Mouse (Mus musculus) thymus, adult 2 months (tissue): ENCODE results near the gene Mrps21. TPM values are rescaled to one million over a fixed set of nuclear protein-coding genes. Genes with fewer than 3 reads are reported as not detected.

Experiments used
- DNase-seq: peaks from one replicate; pipeline ENCODE4 v3.0.0; 2021
- H3K27ac ChIP-seq: fragments of 200-500 bp; 2 replicates; pipeline ENCODE4 v1.5.1; 2012; ENCODE audit warnings: low read length, control low read depth; ENCODE audit not compliant: control insufficient read depth, insufficient read depth
- H3K27me3 ChIP-seq: fragments of 200-500 bp; 2 replicates; pipeline ENCODE4 v1.6.1; 2012; ENCODE audit warnings: mild to moderate bottlenecking, low read length, moderate library complexity, mixed read lengths; ENCODE audit not compliant: control insufficient read depth, insufficient read depth
- H3K36me3 ChIP-seq: fragments of 200-500 bp; 2 replicates; pipeline ENCODE4 v1.6.1; 2012; ENCODE audit warnings: mild to moderate bottlenecking, low read length, moderate library complexity; ENCODE audit not compliant: control insufficient read depth, insufficient read depth
- H3K4me1 ChIP-seq: fragments of 200-500 bp; replicated peaks from 2 replicates; pipeline ENCODE4 v1.6.1; 2012; ENCODE audit warnings: low read length; ENCODE audit not compliant: control insufficient read depth, insufficient read depth
- H3K4me3 ChIP-seq: fragments of 200-500 bp; 2 replicates; pipeline ENCODE4 v1.5.1; 2012; ENCODE audit warnings: mild to moderate bottlenecking, low read length, control low read depth, moderate library complexity; ENCODE audit not compliant: control insufficient read depth, insufficient read depth
- CTCF ChIP-seq: fragments of 200-500 bp; IDR thresholded peaks from 2 replicates; pipeline ENCODE4 v1.5.1; 2012; ENCODE audit warnings: mild to moderate bottlenecking, control low read depth, low read length, moderate library complexity, borderline replicate concordance; ENCODE audit not compliant: control insufficient read depth, poor library complexity, insufficient read depth; ENCODE audit errors: extremely low read depth
- POLR2A ChIP-seq: fragments of 200-500 bp; IDR thresholded peaks from 2 replicates; pipeline ENCODE4 v1.6.1; 2012; ENCODE audit warnings: mild to moderate bottlenecking, low read length, control low read depth, moderate library complexity; ENCODE audit not compliant: control insufficient read depth, poor library complexity, insufficient read depth; ENCODE audit errors: extremely low read depth
- WGBS: fragments of 180-500 bp; shearing (Covaris S2); methylation state at CpG from one replicate; pipeline ENCODE4 v1.1.7; 2018; 5-methylcytosine and 5-hydroxymethylcytosine counted together
- polyA plus RNA-seq: library from polyadenylated mRNA; depleted of rRNA; stranded (reverse); fragments of >200 nt; gene quantifications from 2 replicates; pipeline ENCODE4 v1.2.3, GENCODE M21; 2012

The Mrps21 gene
- polyA plus RNA-seq, 1 experiment = 60.5 TPM

- peak overlapping the region; percentile 50 for H3K4me3 ChIP-seq
- no peaks in the 10 kb centered on the region for H3K36me3 ChIP-seq
- peak; percentile 78 for DNase-seq
- H3K27me3 ChIP-seq = no peaks in the 10 kb centered on the region
- H3K4me1 ChIP-seq = peaks cover 12% of the 10 kb centered on the region
- WGBS = 2% methylated on average over 24 of the region's 24 CpGs
- H3K27ac ChIP-seq = no peak overlapping the region
- TF ChIP-seq POLR2A = no peak
- no peak for TF ChIP-seq CTCF
Observed at GRCm38 (mm10) chr3:95882816-95883425, 11.6 kb upstream of the Mrps21 start.

GRCm38 (mm10) chr3:95881979-95882815 lies 10.9 kb upstream of the Mrps21 start, which contains the start of gene Ciart:
Gene Ciart, minus strand, starts transcription at chr3:95882251.
- H3K4me1 ChIP-seq = peaks cover 12% of the 10 kb centered on the region
- WGBS = under 1% methylated on average over 66 of the region's 66 CpGs
- no peak within 1 kb of the TSS for H3K27ac ChIP-seq

GRCm38 (mm10) chr3:95879063-95879462 lies 7.7 kb upstream of the Mrps21 start:
- Histone ChIP-seq H3K4me1 (peaks cover 12% of the 10 kb centered on the region), H3K27me3 (no peaks in the 10 kb centered on the region), H3K27ac (no peak overlapping the region), H3K4me3 (no peak overlapping the region), H3K36me3 (no peaks in the 10 kb centered on the region)
- DNase-seq = no peak
- no peak for TF ChIP-seq POLR2A
- no peak for TF ChIP-seq CTCF
- WGBS = 97% methylated on average over 4 of the region's 4 CpGs

More at GRCm38 (mm10) chr3:95881979-95882815, 10.9 kb upstream of the Mrps21 start, which contains the start of gene Ciart:
- Histone ChIP-seq H3K27me3 (no peaks in the 10 kb centered on the region), H3K36me3 (no peaks in the 10 kb centered on the region), H3K4me3 (peak within 1 kb of the TSS; percentile 50)
- TF ChIP-seq CTCF (0 out of 2 replicates have a peak, but pooled peaks have one; percentile 12), POLR2A (0 out of 2 replicates have a peak, but pooled peaks have one; percentile 16)
- DNase-seq = peak; percentile 89

- 85% methylated on average over 7 of the region's 7 CpGs for WGBS
- no peak overlapping the region for H3K27ac ChIP-seq
Observed at GRCm38 (mm10) chr3:95872048-95872447, 729 bp upstream of the Mrps21 start.

GRCm38 (mm10) chr3:95870976-95871375 lies 343 bp downstream of the Mrps21 start:
- TF ChIP-seq POLR2A (no peak), CTCF (no peak)
- DNase-seq = no peak
- Histone ChIP-seq H3K27ac (peak overlapping the region; percentile 39), H3K36me3 (peaks cover 9% of the 10 kb centered on the region), H3K4me3 (peak overlapping the region; percentile 62), H3K27me3 (no peaks in the 10 kb centered on the region), H3K4me1 (peaks cover 6% of the 10 kb centered on the region)
- 9% methylated on average over 15 of the region's 15 CpGs for WGBS

More at GRCm38 (mm10) chr3:95872048-95872447, 729 bp upstream of the Mrps21 start:
- TF ChIP-seq CTCF (no peak), POLR2A (no peak)
- Histone ChIP-seq H3K27me3 (no peaks in the 10 kb centered on the region), H3K4me1 (peaks cover 6% of the 10 kb centered on the region), H3K36me3 (peaks cover 9% of the 10 kb centered on the region), H3K4me3 (no peak overlapping the region)
- DNase-seq = no peak

GRCm38 (mm10) chr3:95867408-95867807 lies 3.9 kb downstream of the Mrps21 start:
- TF ChIP-seq POLR2A = no peak
- TF ChIP-seq CTCF = no peak
- WGBS = 97% methylated on average over 2 of the region's 2 CpGs
- no peak for DNase-seq
- H3K27ac ChIP-seq = no peak overlapping the region
- H3K36me3 ChIP-seq = peaks cover 14% of the 10 kb centered on the region
- H3K4me1 ChIP-seq = peaks cover 6% of the 10 kb centered on the region
- no peaks in the 10 kb centered on the region for H3K27me3 ChIP-seq
- no peak overlapping the region for H3K4me3 ChIP-seq
